Mouse (Mus musculus) limb, embryonic 14.5 days (tissue): ENCODE measurements at regions not wholly inside any gene's neighbourhood (a gene's known extent, or its start where the extent isn't known, plus 50 kb on each side); places are given as distances from the start of the nearest gene placed in this dataset.

Experiments
- ATAC-seq: fragments of 200-750 bp; cut with Nextera tagmentation; 2 replicates; pipeline ENCODE4 v1.8.0; 2017; ENCODE audit warnings: low read depth, moderate number of reproducible peaks, moderate TSS enrichment; ENCODE audit not compliant: low FRiP score
- DNase-seq: peaks from one replicate; pipeline ENCODE4 v3.0.0-alpha.2; 2015; ENCODE audit warnings: low spot score
- H3K27ac ChIP-seq: fragments of 300-500 bp; sonication (generic); replicated peaks from 2 replicates; pipeline ENCODE4 v1.5.1; 2014; ENCODE audit warnings: low read depth, mild to moderate bottlenecking, low read length, moderate library complexity, mixed read lengths
- H3K27me3 ChIP-seq: fragments of 300-500 bp; sonication (generic); 2 replicates; pipeline ENCODE4 v1.6.1; 2014; ENCODE audit warnings: low read length, mixed read lengths; ENCODE audit not compliant: control insufficient read depth, insufficient read depth
- H3K36me3 ChIP-seq: fragments of 300-500 bp; sonication (generic); 2 replicates; pipeline ENCODE4 v1.6.1; 2014; ENCODE audit warnings: mild to moderate bottlenecking, low read length, moderate library complexity, mixed read lengths; ENCODE audit not compliant: control insufficient read depth, insufficient read depth
- H3K4me1 ChIP-seq: fragments of 300-500 bp; sonication (generic); 2 replicates; pipeline ENCODE4 v1.6.1; 2014; ENCODE audit warnings: antibody characterized with exemption, low read length, mixed read lengths; ENCODE audit not compliant: control insufficient read depth, insufficient read depth
- H3K4me2 ChIP-seq: fragments of 300-500 bp; sonication (generic); replicated peaks from 2 replicates; pipeline ENCODE4 v1.6.1; 2014; ENCODE audit warnings: low read depth, mild to moderate bottlenecking, low read length, moderate library complexity; ENCODE audit not compliant: severe bottlenecking
- H3K4me3 ChIP-seq: fragments of 300-500 bp; sonication (generic); replicated peaks from 2 replicates; pipeline ENCODE4 v1.5.1; 2014; ENCODE audit warnings: low read length
- H3K9ac ChIP-seq: fragments of 300-500 bp; sonication (generic); 2 replicates; pipeline ENCODE4 v1.6.1; 2014; ENCODE audit warnings: mild to moderate bottlenecking, low read depth, low read length, moderate library complexity; ENCODE audit not compliant: severe bottlenecking
- H3K9me3 ChIP-seq: fragments of 300-500 bp; sonication (generic); 2 replicates; pipeline ENCODE4 v1.6.1; 2016; ENCODE audit warnings: low read length; ENCODE audit not compliant: control insufficient read depth
- POLR2A ChIP-seq: fragments of 200-500 bp; IDR thresholded peaks from 2 replicates; pipeline ENCODE4 v1.8.0; 2012; ENCODE audit warnings: inconsistent platforms, mild to moderate bottlenecking, moderate library complexity, borderline replicate concordance; ENCODE audit not compliant: insufficient read depth, insufficient read length; ENCODE audit errors: extremely low read depth
- WGBS: fragments of 180-500 bp; shearing (Covaris S2); extraction: QIAGEN DNeasy Blood & Tissue Kit; methylation state at CpG from one replicate; pipeline ENCODE4 v1.1.7; 2014; 5-methylcytosine and 5-hydroxymethylcytosine counted together

- Histone ChIP-seq H3K4me2 (no peak overlapping the region), H3K4me3 (no peak overlapping the region), H3K36me3 (no peaks in the 10 kb centered on the region), H3K27ac (no peak overlapping the region), H3K4me1 (peaks cover 9% of the 10 kb centered on the region; the same call in 1 of the 2 replicates), H3K9ac (no peak overlapping the region), H3K27me3 (no peaks in the 10 kb centered on the region), H3K9me3 (no peaks in the 10 kb centered on the region)
- no peak for DNase-seq
- no peak for TF ChIP-seq POLR2A
- ATAC-seq = no peak
- 73% methylated on average over 6 of the region's 6 CpGs for WGBS
These were observed 269.7 kb downstream of the Ttll7 start for GRCm38 (mm10) chr3:147121826-147122225.

GRCm38 (mm10) chr3:147127740-147128139 lies 275.6 kb downstream of the Ttll7 start:
- Histone ChIP-seq H3K9me3 (no peaks in the 10 kb centered on the region), H3K36me3 (no peaks in the 10 kb centered on the region), H3K4me2 (no peak overlapping the region), H3K27me3 (no peaks in the 10 kb centered on the region), H3K9ac (no peak overlapping the region), H3K4me1 (no peaks in the 10 kb centered on the region), H3K4me3 (no peak overlapping the region), H3K27ac (no peak overlapping the region)
- WGBS = 64% methylated on average over 6 of the region's 6 CpGs
- no peak for DNase-seq
- no peak for ATAC-seq
- no peak for TF ChIP-seq POLR2A

- no peaks in the 10 kb centered on the region for H3K9me3 ChIP-seq
- WGBS = 90% methylated on average over 13 of the region's 13 CpGs
These were observed 280.7 kb downstream of the Ttll7 start for GRCm38 (mm10) chr3:147132830-147133229.

GRCm38 (mm10) chr3:147133408-147133807 lies 281.2 kb downstream of the Ttll7 start:
- no peak overlapping the region for H3K4me3 ChIP-seq
- WGBS = 86% methylated on average over 13 of the region's 13 CpGs
- no peak overlapping the region for H3K27ac ChIP-seq
- ATAC-seq (no peak), DNase-seq (no peak)
- no peak overlapping the region for H3K4me2 ChIP-seq
- no peaks in the 10 kb centered on the region for H3K9me3 ChIP-seq
- H3K36me3 ChIP-seq = no peaks in the 10 kb centered on the region
- no peaks in the 10 kb centered on the region for H3K4me1 ChIP-seq
- TF ChIP-seq POLR2A = no peak
- H3K9ac ChIP-seq = no peak overlapping the region
- no peaks in the 10 kb centered on the region for H3K27me3 ChIP-seq

More at GRCm38 (mm10) chr3:147132830-147133229, 280.7 kb downstream of the Ttll7 start:
- Histone ChIP-seq H3K36me3 (no peaks in the 10 kb centered on the region), H3K27ac (no peak overlapping the region), H3K9ac (no peak overlapping the region), H3K4me1 (no peaks in the 10 kb centered on the region), H3K4me2 (no peak overlapping the region), H3K27me3 (no peaks in the 10 kb centered on the region), H3K4me3 (no peak overlapping the region)
- DNase-seq (no peak), ATAC-seq (no peak)
- TF ChIP-seq POLR2A = no peak

GRCm38 (mm10) chr3:147140414-147140813 lies 288.2 kb downstream of the Ttll7 start:
- ATAC-seq (no peak), DNase-seq (no peak)
- H3K4me2 ChIP-seq = no peak overlapping the region
- no peak overlapping the region for H3K27ac ChIP-seq
- no peaks in the 10 kb centered on the region for H3K36me3 ChIP-seq
- no peak for TF ChIP-seq POLR2A
- no peak overlapping the region for H3K9ac ChIP-seq
- H3K9me3 ChIP-seq = no peaks in the 10 kb centered on the region
- H3K4me3 ChIP-seq = no peak overlapping the region
- 81% methylated on average over 3 of the region's 3 CpGs for WGBS
- H3K4me1 ChIP-seq = no peaks in the 10 kb centered on the region
- H3K27me3 ChIP-seq = no peaks in the 10 kb centered on the region

- WGBS = 20% methylated on average over 3 of the region's 3 CpGs
- H3K36me3 ChIP-seq = no peaks in the 10 kb centered on the region
- H3K4me2 ChIP-seq = no peak overlapping the region
- no peak for TF ChIP-seq POLR2A
- no peak overlapping the region for H3K9ac ChIP-seq
- ATAC-seq (no peak), DNase-seq (peak; percentile 11)
- peaks cover 10% of the 10 kb centered on the region; the same call in 1 of the 2 replicates for H3K4me1 ChIP-seq
- no peaks in the 10 kb centered on the region for H3K27me3 ChIP-seq
- H3K27ac ChIP-seq = 0 out of 2 replicates have a peak overlapping the region, but pooled peaks have one; percentile 45
- no peaks in the 10 kb centered on the region for H3K9me3 ChIP-seq
- no peak overlapping the region for H3K4me3 ChIP-seq
These were observed 301.3 kb downstream of the Ttll7 start for GRCm38 (mm10) chr3:147153456-147153855.
